Mouse (Mus musculus) hindbrain, embryonic 16.5 days (tissue): ENCODE measurements around the gene Tmem63a. TPM values are rescaled to one million over a fixed set of nuclear protein-coding genes. Genes with fewer than 3 reads are reported as not detected.
"Not testable (repeated sequence)": the region's sequence is repeated elsewhere in the genome, so short reads cannot be mapped to it uniquely, and the experiment has no call there.

Source experiments
- ATAC-seq: fragments of 200-750 bp; cut with Nextera tagmentation; 2 replicates; pipeline ENCODE4 v1.8.0; 2017; ENCODE audit warnings: moderate TSS enrichment, moderate library complexity
- H3K27ac ChIP-seq: fragments of 300-500 bp; sonication (generic); 2 replicates; pipeline ENCODE4 v1.5.1; 2014; ENCODE audit warnings: low read depth, mild to moderate bottlenecking, control low read depth, low read length, moderate library complexity
- H3K27me3 ChIP-seq: fragments of 300-500 bp; sonication (generic); replicated peaks from 2 replicates; pipeline ENCODE4 v1.6.1; 2014; ENCODE audit warnings: low read length; ENCODE audit not compliant: control insufficient read depth, insufficient read depth
- H3K36me3 ChIP-seq: fragments of 300-500 bp; sonication (generic); 2 replicates; pipeline ENCODE4 v1.6.1; 2014; ENCODE audit warnings: mild to moderate bottlenecking, low read length, moderate library complexity, mixed read lengths; ENCODE audit not compliant: control insufficient read depth, insufficient read depth
- H3K4me1 ChIP-seq: fragments of 300-500 bp; sonication (generic); 2 replicates; pipeline ENCODE4 v1.6.1; 2014; ENCODE audit warnings: low read depth, low read length; ENCODE audit not compliant: control insufficient read depth, insufficient read depth
- H3K4me2 ChIP-seq: fragments of 300-500 bp; sonication (generic); 2 replicates; pipeline ENCODE4 v1.6.1; 2014; ENCODE audit warnings: mild to moderate bottlenecking, low read length, control low read depth, moderate library complexity
- H3K4me3 ChIP-seq: fragments of 300-500 bp; sonication (generic); 2 replicates; pipeline ENCODE4 v1.5.1; 2014; ENCODE audit warnings: mild to moderate bottlenecking, low read length, control low read depth, moderate library complexity
- H3K9ac ChIP-seq: fragments of 300-500 bp; sonication (generic); 2 replicates; pipeline ENCODE4 v1.6.1; 2014; ENCODE audit warnings: low read depth, mild to moderate bottlenecking, control low read depth, low read length, moderate library complexity
- H3K9me3 ChIP-seq: fragments of 300-500 bp; sonication (generic); 2 replicates; pipeline ENCODE4 v1.6.1; 2014; ENCODE audit warnings: mild to moderate bottlenecking, low read length, moderate library complexity; ENCODE audit not compliant: control insufficient read depth
- WGBS: fragments of 180-500 bp; shearing (Covaris S2); extraction: QIAGEN DNeasy Blood & Tissue Kit; methylation state at CpG from one replicate; pipeline ENCODE4 v1.1.7; 2014; 5-methylcytosine and 5-hydroxymethylcytosine counted together
- polyA plus RNA-seq: library from polyadenylated mRNA; unstranded; fragments of >200 nt; fragmentation: Nextera tagmentation; extraction: Ambion mirVana; gene quantifications from 2 replicates; pipeline ENCODE4 v1.2.1, GENCODE M21; 2015

Gene Tmem63a
- polyA plus RNA-seq, 1 experiment from 2014 or later, result 2.6 TPM

- 61% methylated on average over 3 of the region's 3 CpGs for WGBS
- Histone ChIP-seq H3K4me3 (no peak overlapping the region), H3K27me3 (no peaks in the 10 kb centered on the region), H3K4me2 (no peak overlapping the region), H3K9me3 (no peaks in the 10 kb centered on the region), H3K4me1 (no peaks in the 10 kb centered on the region), H3K36me3 (no peaks in the 10 kb centered on the region), H3K27ac (no peak overlapping the region), H3K9ac (no peak overlapping the region)
- no peak for ATAC-seq
Observed at GRCm38 (mm10) chr1:180966542-180966941, 24.4 kb downstream of the Tmem63a start.

- no peaks in the 10 kb centered on the region for H3K36me3 ChIP-seq
- H3K27me3 ChIP-seq, result no peaks in the 10 kb centered on the region
- H3K4me3 ChIP-seq, result no peak overlapping the region
- no peak overlapping the region for H3K9ac ChIP-seq
- no peaks in the 10 kb centered on the region for H3K9me3 ChIP-seq
- H3K4me1 ChIP-seq, result no peaks in the 10 kb centered on the region
- H3K4me2 ChIP-seq, result no peak overlapping the region
- 86% methylated on average over 7 of the region's 7 CpGs for WGBS
- no peak for ATAC-seq
- H3K27ac ChIP-seq, result no peak overlapping the region
Observed at GRCm38 (mm10) chr1:180967261-180967660, 25.1 kb downstream of the Tmem63a start.

- Histone ChIP-seq H3K27ac (no peak overlapping the region), H3K9me3 (no peaks in the 10 kb centered on the region), H3K4me1 (no peaks in the 10 kb centered on the region), H3K36me3 (no peaks in the 10 kb centered on the region), H3K4me3 (no peak overlapping the region), H3K9ac (no peak overlapping the region), H3K27me3 (no peaks in the 10 kb centered on the region), H3K4me2 (no peak overlapping the region)
- 69% methylated on average over 9 of the region's 11 CpGs for WGBS
- ATAC-seq, result no peak
Observed at GRCm38 (mm10) chr1:180972941-180973340, 30.8 kb downstream of the Tmem63a start.

GRCm38 (mm10) chr1:180974126-180974746 lies 32.1 kb downstream of the Tmem63a start:
- no peak overlapping the region for H3K27ac ChIP-seq
- H3K4me3 ChIP-seq, result no peak overlapping the region
- H3K4me1 ChIP-seq, result no peaks in the 10 kb centered on the region
- no peaks in the 10 kb centered on the region for H3K27me3 ChIP-seq
- no peaks in the 10 kb centered on the region for H3K36me3 ChIP-seq
- H3K9ac ChIP-seq, result no peak overlapping the region
- WGBS, result 63% methylated on average over 14 of the region's 14 CpGs
- no peaks in the 10 kb centered on the region for H3K9me3 ChIP-seq
- peak; percentile 45; the same call in 1 of the 2 replicates for ATAC-seq
- no peak overlapping the region for H3K4me2 ChIP-seq

GRCm38 (mm10) chr1:180976110-180976679 lies 34.1 kb downstream of the Tmem63a start:
- Histone ChIP-seq H3K4me3 (no peak overlapping the region), H3K36me3 (no peaks in the 10 kb centered on the region), H3K4me2 (no peak overlapping the region), H3K9ac (no peak overlapping the region), H3K4me1 (no peaks in the 10 kb centered on the region), H3K27ac (no peak overlapping the region), H3K27me3 (no peaks in the 10 kb centered on the region), H3K9me3 (no peaks in the 10 kb centered on the region)
- 63% methylated on average over 4 of the region's 4 CpGs for WGBS
- ATAC-seq, result no peak

GRCm38 (mm10) chr1:180979484-180980251 lies 37.5 kb downstream of the Tmem63a start:
- H3K4me2 ChIP-seq, result no peak overlapping the region
- no peak overlapping the region for H3K9ac ChIP-seq
- 87% methylated on average over 22 of the region's 24 CpGs for WGBS
- no peak overlapping the region for H3K4me3 ChIP-seq
- H3K27me3 ChIP-seq, result no peaks in the 10 kb centered on the region
- no peaks in the 10 kb centered on the region for H3K36me3 ChIP-seq
- H3K27ac ChIP-seq, result no peak overlapping the region
- ATAC-seq, result no peak
- no peaks in the 10 kb centered on the region for H3K9me3 ChIP-seq
- no peaks in the 10 kb centered on the region for H3K4me1 ChIP-seq

GRCm38 (mm10) chr1:180980464-180980863 lies 38.3 kb downstream of the Tmem63a start:
- H3K9me3 ChIP-seq, result peaks cover 2% of the 10 kb centered on the region; the same call in 1 of the 2 replicates
- ATAC-seq, result no peak
- 68% methylated on average over 2 of the region's 2 CpGs for WGBS
- H3K27ac ChIP-seq, result no peak overlapping the region
- H3K4me3 ChIP-seq, result no peak overlapping the region
- H3K36me3 ChIP-seq, result no peaks in the 10 kb centered on the region
- no peak overlapping the region for H3K9ac ChIP-seq
- H3K4me2 ChIP-seq, result no peak overlapping the region
- no peaks in the 10 kb centered on the region for H3K4me1 ChIP-seq
- no peaks in the 10 kb centered on the region for H3K27me3 ChIP-seq

- H3K4me1 ChIP-seq, H3K4me3 ChIP-seq, H3K27me3 ChIP-seq, H3K27ac ChIP-seq, H3K9me3 ChIP-seq, H3K36me3 ChIP-seq, ATAC-seq, H3K4me2 ChIP-seq, H3K9ac ChIP-seq: not testable (repeated sequence)
- WGBS, result 73% methylated on average over 7 of the region's 7 CpGs
Observed at GRCm38 (mm10) chr1:180981298-180982046, 39.3 kb downstream of the Tmem63a start.

GRCm38 (mm10) chr1:180986701-180987100 lies 44.6 kb downstream of the Tmem63a start:
- H3K27me3 ChIP-seq, result no peaks in the 10 kb centered on the region
- no peak overlapping the region for H3K4me3 ChIP-seq
- no peaks in the 10 kb centered on the region for H3K36me3 ChIP-seq
- no peak overlapping the region for H3K4me2 ChIP-seq
- H3K4me1 ChIP-seq, result peaks cover 2% of the 10 kb centered on the region; the same call in 1 of the 2 replicates
- H3K27ac ChIP-seq, result no peak overlapping the region
- peaks cover 2% of the 10 kb centered on the region; the same call in 1 of the 2 replicates for H3K9me3 ChIP-seq
- H3K9ac ChIP-seq, result no peak overlapping the region
- 90% methylated on average over 8 of the region's 8 CpGs for WGBS
- no peak for ATAC-seq
